Mouse (Mus musculus): ENCODE results near the gene Mccc1. TPM values are rescaled to one million over a fixed set of nuclear protein-coding genes. Genes with fewer than 3 reads are reported as not detected.

The Mccc1 gene
- polyA plus RNA-seq, 1 experiment from 2014 or later, result 34.0 TPM

DNA sequence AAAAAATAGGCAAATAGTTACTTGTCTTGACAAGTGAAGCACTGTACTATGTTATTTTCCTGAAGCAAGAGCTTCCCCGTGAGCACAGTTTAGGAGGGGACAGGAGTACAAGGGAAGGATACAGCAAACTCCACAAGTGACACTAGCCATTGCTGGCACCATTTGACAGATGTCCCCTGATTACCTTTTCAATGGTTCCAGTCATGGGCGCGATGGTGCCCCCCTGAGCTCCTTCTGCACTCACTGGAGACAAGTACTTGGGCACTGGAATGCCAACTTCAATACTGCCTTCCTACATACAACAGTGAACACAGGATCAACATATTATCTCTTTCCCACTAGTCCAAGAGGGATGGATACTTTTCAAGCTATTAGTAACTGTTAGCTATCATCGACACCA is 37.1 kb downstream of the Mccc1 start:
- no peaks in the 10 kb centered on the region for H3K27me3 ChIP-seq
- H3K36me3 ChIP-seq, result peaks cover 62% of the 10 kb centered on the region
- no peak overlapping the region for H3K27ac ChIP-seq
- no peaks in the 10 kb centered on the region for H3K4me1 ChIP-seq (replicated peaks)
- no peaks in the 10 kb centered on the region for H3K9me3 ChIP-seq
- H3K9ac ChIP-seq (replicated peaks), result no peak overlapping the region
- H3K4me2 ChIP-seq (replicated peaks), result no peak overlapping the region
- no peak for ATAC-seq
- no peak overlapping the region for H3K4me3 ChIP-seq (replicated peaks)
- 95% methylated on average over 4 of the region's 4 CpGs for WGBS

- Histone ChIP-seq H3K4me3 (replicated peaks) (no peak overlapping the region), H3K4me2 (replicated peaks) (no peak overlapping the region), H3K36me3 (peaks cover 64% of the 10 kb centered on the region), H3K27ac (no peak overlapping the region), H3K27me3 (no peaks in the 10 kb centered on the region), H3K9me3 (no peaks in the 10 kb centered on the region), H3K9ac (replicated peaks) (no peak overlapping the region), H3K4me1 (replicated peaks) (no peaks in the 10 kb centered on the region)
- no peak for ATAC-seq
- 87% methylated on average over 5 of the region's 5 CpGs for WGBS
Measured at GRCm38 (mm10) chr3:35962967-35963366, 37.5 kb downstream of the Mccc1 start.

DNA sequence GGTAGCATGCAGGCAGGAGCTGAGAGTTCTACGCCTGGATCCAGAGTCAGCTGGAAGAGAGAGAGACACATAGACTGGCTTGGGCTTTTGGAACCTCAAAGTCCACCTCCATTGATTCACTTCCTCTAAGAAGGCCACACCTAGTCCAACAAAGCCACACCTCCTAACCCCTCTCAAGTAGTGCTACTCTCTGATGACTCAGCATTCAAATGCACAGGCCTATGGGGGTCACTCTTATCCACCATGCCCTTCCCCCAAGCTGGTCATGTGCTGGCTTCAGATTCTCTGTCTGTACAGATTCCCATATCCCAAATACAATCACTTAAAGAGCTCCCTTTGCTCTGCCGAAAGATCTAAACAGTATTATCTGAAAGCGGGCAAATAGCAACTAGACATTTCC is 43.2 kb downstream of the Mccc1 start:
- 98% methylated on average over 3 of the region's 3 CpGs for WGBS
- no peak for ATAC-seq
- H3K36me3 ChIP-seq, result peaks cover 44% of the 10 kb centered on the region

GRCm38 (mm10) chr3:35954901-35955575 is 45.4 kb downstream of the Mccc1 start:
- Histone ChIP-seq H3K4me3 (replicated peaks) (no peak overlapping the region), H3K36me3 (peaks cover 27% of the 10 kb centered on the region), H3K4me2 (replicated peaks) (no peak overlapping the region), H3K27ac (no peak overlapping the region), H3K4me1 (replicated peaks) (no peaks in the 10 kb centered on the region), H3K27me3 (no peaks in the 10 kb centered on the region), H3K9me3 (no peaks in the 10 kb centered on the region), H3K9ac (replicated peaks) (no peak overlapping the region)
- ATAC-seq, result no peak
- 93% methylated on average over 11 of the region's 11 CpGs for WGBS

More for the DNA sequence above, 43.2 kb downstream of the Mccc1 start:
- Histone ChIP-seq H3K4me3 (replicated peaks) (no peak overlapping the region), H3K4me2 (replicated peaks) (no peak overlapping the region), H3K4me1 (replicated peaks) (no peaks in the 10 kb centered on the region), H3K27me3 (no peaks in the 10 kb centered on the region), H3K9ac (replicated peaks) (no peak overlapping the region), H3K27ac (no peak overlapping the region), H3K9me3 (no peaks in the 10 kb centered on the region)

DNA sequence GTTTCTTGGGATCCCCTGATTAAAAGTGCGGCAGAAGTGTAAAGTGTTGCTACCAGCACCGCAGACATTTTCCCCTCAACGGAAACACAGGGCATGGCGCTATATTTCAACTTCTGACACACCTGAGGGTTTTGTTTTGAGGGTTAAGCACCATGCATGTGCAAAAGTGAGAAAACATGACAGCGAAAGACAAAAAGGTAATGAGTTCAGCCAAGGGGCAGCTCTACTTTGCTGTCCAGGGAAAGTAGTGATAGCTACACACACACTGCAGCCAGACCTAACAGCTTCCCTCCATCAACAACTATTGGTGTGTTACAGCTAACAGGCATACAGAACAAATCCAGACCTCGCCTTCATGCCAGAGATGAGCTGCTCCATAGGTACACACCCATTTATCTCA is 46.7 kb downstream of the Mccc1 start:
- H3K27me3 ChIP-seq, result no peaks in the 10 kb centered on the region
- no peaks in the 10 kb centered on the region for H3K9me3 ChIP-seq
- H3K36me3 ChIP-seq, result peaks cover 19% of the 10 kb centered on the region
- no peak overlapping the region for H3K27ac ChIP-seq
- no peak overlapping the region for H3K4me2 ChIP-seq (replicated peaks)
- ATAC-seq, result no peak
- H3K4me3 ChIP-seq (replicated peaks), result no peak overlapping the region
- 95% methylated on average over 6 of the region's 6 CpGs for WGBS
- H3K4me1 ChIP-seq (replicated peaks), result no peaks in the 10 kb centered on the region
- no peak overlapping the region for H3K9ac ChIP-seq (replicated peaks)

DNA sequence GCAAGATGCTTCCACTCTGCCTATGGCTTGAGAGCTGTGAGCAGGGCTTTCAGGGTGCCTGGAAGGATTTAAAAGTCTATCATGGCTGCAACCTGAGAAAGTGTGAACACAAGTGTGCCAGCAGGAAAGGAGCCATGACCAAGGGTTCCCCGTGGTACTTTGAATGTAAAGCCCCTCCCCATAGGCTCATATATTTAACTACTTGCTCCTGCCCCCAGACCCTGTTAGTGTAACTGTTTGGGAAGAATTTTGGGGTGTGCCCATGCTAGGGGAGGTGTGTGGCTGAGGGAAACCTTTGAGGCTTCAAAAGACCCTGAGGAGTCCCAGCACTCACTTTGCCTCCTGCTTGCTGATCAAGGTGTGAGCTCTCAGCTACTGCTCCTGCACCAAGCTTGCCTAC is 47.3 kb downstream of the Mccc1 start:
- 71% methylated on average over 1 of the region's 1 CpGs for WGBS
- H3K9ac ChIP-seq (replicated peaks), result no peak overlapping the region

DNA sequence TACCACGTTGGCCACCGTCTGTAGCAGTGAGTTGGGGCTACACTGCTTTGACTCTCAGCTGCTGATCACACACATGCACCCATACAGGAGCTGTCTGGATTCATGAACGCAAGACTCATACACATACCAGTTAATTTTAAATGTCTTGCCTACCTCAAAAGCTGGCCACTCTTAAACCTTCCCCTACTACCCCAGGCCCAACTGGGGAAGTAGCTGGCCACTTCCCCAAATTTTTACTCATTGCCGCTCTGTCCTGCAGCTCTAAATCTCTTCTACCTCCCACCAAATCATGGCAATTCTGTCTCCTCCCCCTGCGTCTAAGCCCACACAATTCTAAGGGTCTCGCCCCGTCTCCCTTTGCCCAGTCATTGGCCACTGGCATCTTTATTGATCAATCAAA is 52.3 kb downstream of the Mccc1 start:
- no peaks in the 10 kb centered on the region for H3K4me1 ChIP-seq (replicated peaks)
- H3K4me2 ChIP-seq (replicated peaks), result no peak overlapping the region
- no peaks in the 10 kb centered on the region for H3K27me3 ChIP-seq
- 86% methylated on average over 7 of the region's 7 CpGs for WGBS
- H3K4me3 ChIP-seq (replicated peaks), result no peak overlapping the region
- no peak overlapping the region for H3K9ac ChIP-seq (replicated peaks)
- no peak for ATAC-seq
- no peaks in the 10 kb centered on the region for H3K9me3 ChIP-seq
- H3K36me3 ChIP-seq, result no peaks in the 10 kb centered on the region
- no peak overlapping the region for H3K27ac ChIP-seq

More for the DNA sequence above, 47.3 kb downstream of the Mccc1 start:
- Histone ChIP-seq H3K36me3 (peaks cover 13% of the 10 kb centered on the region), H3K4me3 (replicated peaks) (no peak overlapping the region), H3K4me1 (replicated peaks) (no peaks in the 10 kb centered on the region), H3K27ac (no peak overlapping the region), H3K4me2 (replicated peaks) (no peak overlapping the region), H3K27me3 (no peaks in the 10 kb centered on the region), H3K9me3 (no peaks in the 10 kb centered on the region)
- ATAC-seq, result no peak

GRCm38 (mm10) chr3:35940520-35941135 is 59.9 kb downstream of the Mccc1 start:
- Histone ChIP-seq H3K9ac (replicated peaks) (no peak overlapping the region), H3K4me2 (replicated peaks) (no peak overlapping the region), H3K4me1 (replicated peaks) (no peaks in the 10 kb centered on the region), H3K4me3 (replicated peaks) (no peak overlapping the region), H3K27ac (no peak overlapping the region), H3K9me3 (no peaks in the 10 kb centered on the region), H3K36me3 (no peaks in the 10 kb centered on the region), H3K27me3 (no peaks in the 10 kb centered on the region)
- 90% methylated on average over 4 of the region's 4 CpGs for WGBS
- ATAC-seq, result no peak

DNA sequence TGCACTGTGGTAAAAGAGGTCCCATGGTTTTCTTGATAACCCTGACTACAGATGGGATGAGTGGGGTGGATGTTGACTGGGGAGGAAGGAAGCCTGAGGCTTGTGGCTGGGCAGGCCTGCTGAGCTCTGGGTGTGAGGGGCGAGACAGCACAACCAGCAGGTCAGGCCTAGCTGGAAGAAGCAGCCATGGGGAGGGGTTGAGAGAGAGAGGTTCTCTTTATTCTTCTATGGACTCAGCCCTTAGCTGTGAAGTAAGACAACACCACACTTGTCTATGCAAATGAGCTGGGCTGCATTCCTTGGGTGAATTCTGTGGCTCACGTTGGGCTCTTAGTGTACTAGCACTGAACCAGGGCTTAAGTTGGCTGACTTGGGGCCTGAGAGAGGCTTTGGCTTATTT is 60.4 kb downstream of the Mccc1 start:
- Histone ChIP-seq H3K9me3 (no peaks in the 10 kb centered on the region), H3K27ac (no peak overlapping the region), H3K4me2 (replicated peaks) (no peak overlapping the region), H3K36me3 (no peaks in the 10 kb centered on the region), H3K4me1 (replicated peaks) (no peaks in the 10 kb centered on the region), H3K9ac (replicated peaks) (no peak overlapping the region), H3K4me3 (replicated peaks) (no peak overlapping the region), H3K27me3 (no peaks in the 10 kb centered on the region)
- WGBS, result 40% methylated on average over 2 of the region's 2 CpGs
- ATAC-seq, result no peak

DNA sequence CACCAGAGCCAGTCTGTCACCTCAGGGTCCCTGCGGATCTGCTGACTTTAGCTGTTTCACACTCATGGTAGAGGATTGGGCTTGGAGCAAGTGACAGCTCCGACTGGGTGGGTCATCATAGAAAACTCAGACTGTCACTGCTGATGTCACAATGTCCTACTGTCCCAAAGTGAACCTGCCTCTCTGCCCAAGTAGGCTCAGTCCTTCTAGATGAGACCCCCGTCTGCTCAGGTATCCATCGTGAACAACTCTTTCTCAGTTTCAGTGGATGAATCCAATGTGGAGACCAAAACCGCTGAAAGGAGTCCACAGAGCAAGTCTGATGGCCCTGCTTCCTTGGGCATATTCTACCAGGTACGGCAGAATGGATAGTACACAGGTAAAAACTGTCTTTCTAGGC is 63.1 kb downstream of the Mccc1 start, which contains the start of gene Dcun1d1:
TSS of gene Dcun1d1 (minus strand) at position 101 of the 400 bp plus-strand sequence.
- no peak within 1 kb of the TSS for H3K27ac ChIP-seq
- H3K4me3 ChIP-seq (replicated peaks), result no peak within 1 kb of the TSS
- no peak within 1 kb of the TSS for H3K9ac ChIP-seq (replicated peaks)
- H3K9me3 ChIP-seq, result no peaks in the 10 kb centered on the region
- H3K36me3 ChIP-seq, result no peaks in the 10 kb centered on the region
- 96% methylated on average over 6 of the region's 6 CpGs for WGBS
- no peak for ATAC-seq
- no peaks in the 10 kb centered on the region for H3K27me3 ChIP-seq
- no peak within 1 kb of the TSS for H3K4me2 ChIP-seq (replicated peaks)
- H3K4me1 ChIP-seq (replicated peaks), result peaks cover 8% of the 10 kb centered on the region

GRCm38 (mm10) chr3:35933405-35933777 is 67.1 kb downstream of the Mccc1 start:
- Histone ChIP-seq H3K9ac (replicated peaks) (peak overlapping the region; percentile 99), H3K36me3 (no peaks in the 10 kb centered on the region), H3K27me3 (no peaks in the 10 kb centered on the region), H3K27ac (no peak overlapping the region), H3K4me2 (replicated peaks) (peak overlapping the region; percentile 85), H3K9me3 (no peaks in the 10 kb centered on the region), H3K4me1 (replicated peaks) (peaks cover 34% of the 10 kb centered on the region), H3K4me3 (replicated peaks) (peak overlapping the region; percentile 96)
- peak; percentile 44 for ATAC-seq
- WGBS, result under 1% methylated on average over 14 of the region's 14 CpGs

DNA sequence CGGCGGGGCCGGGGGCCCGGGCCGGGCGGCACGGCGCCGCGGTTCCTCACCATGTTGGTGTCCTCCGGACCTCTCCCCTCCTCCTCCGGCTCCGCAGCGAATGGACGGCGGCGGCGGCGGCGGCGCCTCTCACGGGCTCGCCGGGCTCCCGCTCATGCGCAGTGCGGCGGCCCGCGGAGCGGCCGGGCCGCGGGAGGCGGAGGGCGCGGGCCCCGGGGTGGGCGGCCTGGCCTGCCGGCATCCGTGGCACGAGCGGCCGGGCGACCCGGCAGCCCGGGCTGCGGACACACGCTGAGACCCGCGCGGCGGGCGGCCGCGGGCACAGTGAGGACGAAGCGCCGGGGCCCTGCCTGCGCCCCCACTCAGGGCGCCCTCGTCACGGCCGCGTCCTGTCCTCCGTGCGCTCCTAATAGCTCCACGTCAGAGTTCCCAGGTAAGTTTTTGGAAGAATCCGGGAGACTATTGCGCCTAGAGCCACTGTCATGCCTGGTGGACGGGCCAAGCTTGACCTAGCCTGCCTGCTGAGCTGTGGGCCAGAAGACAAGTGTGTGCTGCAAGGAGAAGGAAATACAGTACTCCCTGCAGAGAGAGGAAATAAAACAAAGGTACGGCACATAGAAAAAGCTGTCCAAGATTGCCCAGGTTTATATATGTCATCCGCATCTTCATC is 67.6 kb downstream of the Mccc1 start:
- H3K27me3 ChIP-seq, result no peaks in the 10 kb centered on the region
- H3K9ac ChIP-seq (replicated peaks), result peak overlapping the region; percentile 99
- H3K9me3 ChIP-seq, result no peaks in the 10 kb centered on the region
- ATAC-seq, result peak; percentile 96
- peak overlapping the region; percentile 96 for H3K4me3 ChIP-seq (replicated peaks)
- peaks cover 34% of the 10 kb centered on the region for H3K4me1 ChIP-seq (replicated peaks)
- peak overlapping the region; percentile 85 for H3K4me2 ChIP-seq (replicated peaks)
- peak overlapping the region; percentile 93 for H3K27ac ChIP-seq
- no peaks in the 10 kb centered on the region for H3K36me3 ChIP-seq
- WGBS, result under 1% methylated on average over 37 of the region's 73 CpGs
